Mouse (Mus musculus): ENCODE results near the gene Col25a1.

GRCm38 (mm10) chr3:130289220-130289619 lies 157.9 kb downstream of the Col25a1 start:
- TF ChIP-seq CTCF (IDR thresholded peaks at IDR 0.05; ENCODE audit: borderline replicate concordance, extremely low read depth, insufficient read depth, insufficient read length) (no peak), POLR2A (IDR thresholded peaks at IDR 0.05; ENCODE audit: borderline replicate concordance, extremely low read depth, insufficient read depth, insufficient read length, poor library complexity, severe bottlenecking) (no peak)
